Mouse (Mus musculus): ENCODE data around the gene Idh1.
A peak's percentile ranks its signal among the peaks of the same experiment; 100 is the strongest.

The Idh1 gene

GRCm38 (mm10) chr1:65112031-65112806 lies 74.1 kb downstream of the Idh1 start:
- peak; percentile 76 for DNase-seq

DNA sequence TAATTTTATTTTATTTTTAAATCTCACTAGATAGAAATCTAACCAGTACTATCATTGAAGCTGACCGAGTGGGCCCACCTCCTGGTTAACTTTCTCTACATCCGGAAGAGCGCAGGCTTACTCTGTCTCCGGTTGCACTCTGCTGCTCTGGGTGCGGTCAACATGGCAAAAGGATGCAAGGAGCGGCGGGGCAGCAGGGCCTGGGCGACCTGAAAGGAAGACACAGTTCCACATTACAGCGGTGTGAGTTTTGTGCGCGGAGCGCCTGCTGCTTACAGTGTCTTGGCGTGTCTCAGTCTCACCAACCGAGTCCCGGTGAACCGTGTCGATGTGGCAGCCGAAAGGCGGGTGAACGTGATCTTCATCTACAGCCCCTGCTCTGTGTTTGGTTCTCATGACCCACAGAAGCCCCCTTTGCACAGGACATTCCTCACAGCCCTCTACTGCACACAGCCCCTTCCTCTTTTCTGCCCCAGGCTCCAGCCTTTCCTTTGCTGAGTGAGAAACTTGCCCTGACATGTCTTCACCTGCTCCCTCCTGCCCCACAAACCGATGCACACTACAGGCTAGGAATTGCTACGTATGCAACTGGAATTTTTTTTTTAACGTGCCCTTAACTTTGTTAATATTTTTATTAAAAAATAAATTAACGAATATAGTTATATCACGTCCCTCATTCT lies 76.4 kb downstream of the Idh1 start:
- no peak for DNase-seq

GRCm38 (mm10) chr1:65109196-65109595 lies 77.1 kb downstream of the Idh1 start:
- DNase-seq, result no peak

Measured in right cerebral cortex, adult 18-20 months (tissue).